8 mouse cellular contexts compared by ENCODE assay signal in genomic region chr6:48016090-48016521, GRCm38 (mm10). TPM values are rescaled to one million over a fixed set of nuclear protein-coding genes. Genes with fewer than 3 reads are reported as not detected.
DNase-seq lines count a peak whose midpoint lies in the region; ATAC-seq and TF ChIP-seq lines count a peak whose summit lies in the region.

No protein-coding gene starts in this region.

- peak; percentile 12 to 18 for DNase-seq in urinary bladder, adult 18-20 months (ENCODE audit: low spot score in 2 of 2)
- DNase-seq in urinary bladder, postnatal 10 days (ENCODE audit: low spot score), result no peak
- DNase-seq in embryo, embryonic 10.5 days (ENCODE audit: low spot score), result peak; percentile 85
- peak; percentile 97 for DNase-seq in heart, adult 11 months
- DNase-seq in midbrain, embryonic 14.5 days, result peak; percentile 89
- peak; percentile 52 to 60 for DNase-seq in spleen, adult 2 months (ENCODE audit: low read depth in 1 of 2, low spot score in 2 of 2)

- H3K4me1 ChIP-seq in intestine, embryonic 16.5 days (ENCODE audit: control insufficient read depth, insufficient read depth, low read length), result no peaks in the 10 kb centered on the region
- H3K4me1 ChIP-seq in limb, embryonic 13.5 days, result 0 out of 2 replicates have a peak, but pooled peaks cover 1% of the 10 kb centered on the region
- H3K4me1 ChIP-seq in midbrain, embryonic 14.5 days (ENCODE audit: control insufficient read depth, insufficient read depth, low read length), result peaks cover 6% of the 10 kb centered on the region; the same call in 1 of the 2 replicates
- no peaks in the 10 kb centered on the region; the same call in 1 of the 2 replicates for H3K4me1 ChIP-seq in spleen, adult 2 months (ENCODE audit: control insufficient read depth, insufficient read depth, insufficient read length)

- H3K36me3 ChIP-seq in intestine, embryonic 16.5 days (ENCODE audit: control insufficient read depth, insufficient read depth, low read length), result no peaks in the 10 kb centered on the region
- peaks cover 14% of the 10 kb centered on the region for H3K36me3 ChIP-seq in limb, embryonic 13.5 days
- H3K36me3 ChIP-seq in midbrain, embryonic 14.5 days (ENCODE audit: control insufficient read depth, insufficient read depth, low read length), result 0 out of 2 replicates have a peak, but pooled peaks cover 5% of the 10 kb centered on the region
- no peaks in the 10 kb centered on the region for H3K36me3 ChIP-seq in spleen, adult 2 months (ENCODE audit: control insufficient read depth, insufficient read depth, low read length)

- H3K9ac ChIP-seq in intestine, embryonic 16.5 days (ENCODE audit: low read depth, low read length), result peak overlapping the region; percentile 59
- H3K9ac ChIP-seq in limb, embryonic 13.5 days, result peak overlapping the region; percentile 62
- peak overlapping the region; percentile 58 for H3K9ac ChIP-seq in midbrain, embryonic 14.5 days (replicated peaks; ENCODE audit: low read length)

- H3K27me3 ChIP-seq in intestine, embryonic 16.5 days (replicated peaks; ENCODE audit: control insufficient read depth, insufficient read depth, low read length), result no peaks in the 10 kb centered on the region
- no peaks in the 10 kb centered on the region for H3K27me3 ChIP-seq in limb, embryonic 13.5 days
- no peaks in the 10 kb centered on the region for H3K27me3 ChIP-seq in midbrain, embryonic 14.5 days (ENCODE audit: control insufficient read depth, insufficient read depth, low read length)
- H3K27me3 ChIP-seq in spleen, adult 2 months (ENCODE audit: control insufficient read depth, insufficient read depth, low read length), result no peaks in the 10 kb centered on the region

- TF ChIP-seq CTCF in spleen, adult 2 months (IDR thresholded peaks at IDR 0.05; ENCODE audit: extremely low read depth, insufficient read depth, insufficient read length, insufficient replicate concordance), result peak; percentile 87

- no peak for TF ChIP-seq POLR2A in spleen, adult 2 months (IDR thresholded peaks at IDR 0.05; ENCODE audit: low read depth, low read length)

- peak; percentile 94 for ATAC-seq in intestine, embryonic 16.5 days
- ATAC-seq in limb, embryonic 13.5 days (ENCODE audit: low FRiP score, low read depth), result peak; percentile 95
- peak; percentile 92 for ATAC-seq in midbrain, embryonic 14.5 days (ENCODE audit: low FRiP score, low TSS enrichment)

- H3K4me3 ChIP-seq in intestine, embryonic 16.5 days (ENCODE audit: low read length), result peak overlapping the region; percentile 46
- peak overlapping the region; percentile 47 for H3K4me3 ChIP-seq in limb, embryonic 13.5 days
- H3K4me3 ChIP-seq in midbrain, embryonic 14.5 days (replicated peaks; ENCODE audit: low read depth, low read length), result peak overlapping the region; percentile 41
- H3K4me3 ChIP-seq in spleen, adult 2 months (ENCODE audit: extremely low read depth, insufficient read depth, insufficient read length), result peak overlapping the region; percentile 33; the same call in 1 of the 2 replicates

- 0% methylated on average over 23 of the region's 24 CpGs for WGBS in intestine, embryonic 16.5 days
- 0% methylated on average over 22 of the region's 24 CpGs for WGBS in limb, embryonic 13.5 days
- under 1% methylated on average over 24 of the region's 24 CpGs for WGBS in midbrain, embryonic 14.5 days
- under 1% methylated on average over 23 of the region's 24 CpGs for WGBS in spleen, adult 2 months

- no peaks in the 10 kb centered on the region for H3K9me3 ChIP-seq in intestine, embryonic 16.5 days (ENCODE audit: control insufficient read depth, low read length)
- no peaks in the 10 kb centered on the region for H3K9me3 ChIP-seq in limb, embryonic 13.5 days
- no peaks in the 10 kb centered on the region for H3K9me3 ChIP-seq in midbrain, embryonic 14.5 days (ENCODE audit: control insufficient read depth, low read length)

- no peak overlapping the region for H3K27ac ChIP-seq in intestine, embryonic 16.5 days (ENCODE audit: low read length)
- no peak overlapping the region for H3K27ac ChIP-seq in limb, embryonic 13.5 days
- H3K27ac ChIP-seq in midbrain, embryonic 14.5 days (replicated peaks; ENCODE audit: low read depth, low read length), result no peak overlapping the region
- no peak overlapping the region for H3K27ac ChIP-seq in spleen, adult 2 months (ENCODE audit: insufficient read depth, low read length)

- peak overlapping the region; percentile 67 for H3K4me2 ChIP-seq in intestine, embryonic 16.5 days (ENCODE audit: low read depth, low read length)
- H3K4me2 ChIP-seq in limb, embryonic 13.5 days (replicated peaks), result peak overlapping the region; percentile 63
- peak overlapping the region; percentile 66 for H3K4me2 ChIP-seq in midbrain, embryonic 14.5 days (ENCODE audit: low read length)

RNA-seq across cellular contexts. Expression of gene Zfp777, which starts 32.6 kb away (rescaled TPM):
- polyA plus RNA-seq in intestine, embryonic 16.5 days (2015; fragmentation: Nextera tagmentation; extraction: Ambion mirVana), result 4.3 and 4.6 TPM in 2 replicates
- 9.1 and 9.4 TPM in 2 replicates for polyA plus RNA-seq in limb, embryonic 13.5 days (2015; fragmentation: Nextera tagmentation; extraction: Ambion mirVana)
- polyA plus RNA-seq in midbrain, embryonic 14.5 days (2014; fragmentation: Nextera tagmentation; extraction: Ambion mirVana), result 10.1 and 11.0 TPM in 2 replicates
- polyA plus RNA-seq in spleen, adult 2 months (2012; rRNA removed), result 17.1 and 19.2 TPM in 2 replicates
